ENCODE assay signal across 9 mouse cellular contexts in genomic region chr11:4053586-4053985, GRCm38 (mm10). TPM values are rescaled to one million over a fixed set of nuclear protein-coding genes. Genes with fewer than 3 reads are reported as not detected.
DNase-seq lines count a peak whose midpoint lies in the region; ATAC-seq and TF ChIP-seq lines count a peak whose summit lies in the region.
"Had no signal": no experiment of that assay in that cellular context is flagged by ENCODE, and none has a peak within 500 bp of the region (broad histone marks: within the 10 kb centered on the region; RNA-seq: fewer than 3 reads in every experiment).

No protein-coding gene starts in this region.

- peak; percentile 70 for DNase-seq in liver
- DNase-seq in kidney, adult 9 months: peak; percentile 90
- DNase-seq in liver, adult 2 months (ENCODE audit: extremely low read depth, low read depth, low spot score): peak; percentile 81
- DNase-seq in retina, adult 2 months (ENCODE audit: low read depth, low spot score): peak; percentile 63
- DNase-seq in thymus, postnatal 36 days: peak; percentile 37 to 52

- H3K9me3 ChIP-seq in liver, embryonic 12.5 days (replicated peaks): no peaks in the 10 kb centered on the region

- TF ChIP-seq POLR2A in bone marrow, adult 2 months (IDR thresholded peaks at IDR 0.05; ENCODE audit: borderline replicate concordance, control insufficient read depth, low read depth, low read length): no peak
- TF ChIP-seq POLR2A in embryonic fibroblast, embryonic 13.5 days (IDR thresholded peaks at IDR 0.05; ENCODE audit: low read depth, low read length): no peak
- TF ChIP-seq POLR2A in liver, adult 2 months (IDR thresholded peaks at IDR 0.05; ENCODE audit: extremely low read depth, insufficient read depth, low read length): no peak

- no peak overlapping the region for H3K4me2 ChIP-seq in liver, embryonic 12.5 days

- TF ChIP-seq CTCF in bone marrow, adult 2 months (IDR thresholded peaks at IDR 0.05; ENCODE audit: control insufficient read depth, insufficient read depth, low read length): peak; percentile 93
- TF ChIP-seq CTCF in embryonic fibroblast, embryonic 13.5 days (IDR thresholded peaks at IDR 0.05; ENCODE audit: borderline replicate concordance, insufficient read depth, low read length): peak; percentile 80; the same call in 1 of the 2 replicates
- peak; percentile 86 for TF ChIP-seq CTCF in liver, adult 2 months (IDR thresholded peaks at IDR 0.05; ENCODE audit: low read depth, low read length)

- no peak overlapping the region for H3K4me3 ChIP-seq in liver, embryonic 12.5 days
- H3K4me3 ChIP-seq in bone marrow, adult 2 months (replicated peaks; ENCODE audit: control insufficient read depth, low read depth, low read length): no peak overlapping the region
- no peak overlapping the region for H3K4me3 ChIP-seq in embryonic fibroblast, embryonic 13.5 days (ENCODE audit: insufficient read depth, low read length)
- no peak overlapping the region for H3K4me3 ChIP-seq in liver, adult 2 months (ENCODE audit: insufficient read depth, low read depth, low read length)

- H3K9ac ChIP-seq in liver, embryonic 12.5 days: no peak overlapping the region
- no peak overlapping the region for H3K9ac ChIP-seq in liver, adult 2 months (ENCODE audit: low read depth, low read length)

- H3K79me2 ChIP-seq in liver, adult 2 months (ENCODE audit: control insufficient read depth, insufficient read depth, low read length): no peaks in the 10 kb centered on the region

- H3K27me3 ChIP-seq in liver, embryonic 12.5 days (replicated peaks): no peaks in the 10 kb centered on the region; the same call in 1 of the 2 replicates
- H3K27me3 ChIP-seq in liver, adult 2 months (ENCODE audit: control insufficient read depth, insufficient read depth, low read length): no peaks in the 10 kb centered on the region

- H3K27ac ChIP-seq in liver, embryonic 12.5 days: no peak overlapping the region
- H3K27ac ChIP-seq in bone marrow, adult 2 months (ENCODE audit: control insufficient read depth, insufficient read depth, low read depth, low read length, poor library complexity): no peak overlapping the region
- no peak overlapping the region for H3K27ac ChIP-seq in embryonic fibroblast, embryonic 13.5 days (ENCODE audit: insufficient read depth, low read length)
- H3K27ac ChIP-seq in liver, adult 2 months (replicated peaks; ENCODE audit: insufficient read depth, low read depth, low read length): no peak overlapping the region

- H3K36me3 ChIP-seq in liver, embryonic 12.5 days: no peaks in the 10 kb centered on the region
- no peaks in the 10 kb centered on the region for H3K36me3 ChIP-seq in liver, adult 2 months (ENCODE audit: control insufficient read depth, insufficient read depth, low read length)

- no peaks in the 10 kb centered on the region for H3K4me1 ChIP-seq in liver, embryonic 12.5 days
- H3K4me1 ChIP-seq in bone marrow, adult 2 months (ENCODE audit: control insufficient read depth, insufficient read depth, low read length): no peaks in the 10 kb centered on the region
- H3K4me1 ChIP-seq in embryonic fibroblast, embryonic 13.5 days (ENCODE audit: control insufficient read depth, insufficient read depth, low read length): no peaks in the 10 kb centered on the region
- no peaks in the 10 kb centered on the region for H3K4me1 ChIP-seq in liver, adult 2 months (ENCODE audit: control insufficient read depth, insufficient read depth, low read length)

- WGBS in liver, embryonic 12.5 days (ENCODE audit: insufficient replicate concordance): 18% methylated on average over 5 of the region's 5 CpGs
- 22% methylated on average over 5 of the region's 5 CpGs for WGBS in bone marrow, adult 2 months
- WGBS in liver, adult 2 months: 15% methylated on average over 5 of the region's 5 CpGs

- no peak for ATAC-seq in liver, embryonic 12.5 days

RNA-seq across cellular contexts. Expression of gene Sec14l3, which starts 11.1 kb away (rescaled TPM):
- polyA plus RNA-seq in liver, embryonic 12.5 days (2016; fragmentation: Nextera tagmentation; extraction: Ambion mirVana): not detected in 2 replicates
- polyA plus RNA-seq in bone marrow, adult 2 months (2011; ENCODE audit: insufficient read depth, insufficient read length, low replicate concordance, missing spikeins): not detected in 2 replicates
- not detected in 2 replicates for polyA plus RNA-seq in embryonic fibroblast, embryonic 13.5 days (2011; ENCODE audit: insufficient read length, low read depth, missing spikeins)
- total RNA-seq in liver, adult 2 months (2014; rRNA removed): not detected in 2 replicates
- not detected in 2 replicates for polyA plus RNA-seq in liver, adult 2 months (2012; rRNA removed)
- polyA plus RNA-seq: heart, embryonic 14.5 days had no signal

RNA-seq across cellular contexts. Expression of gene Sec14l4, which starts 22.3 kb away (rescaled TPM):
- 0.62 and 0.71 TPM in 2 replicates for polyA plus RNA-seq in liver, embryonic 12.5 days (2016; fragmentation: Nextera tagmentation; extraction: Ambion mirVana)
- polyA plus RNA-seq in bone marrow, adult 2 months (2011; ENCODE audit: insufficient read depth, insufficient read length, low replicate concordance, missing spikeins): 0.47 TPM in 1 of 2 replicates, not detected in the other
- polyA plus RNA-seq in embryonic fibroblast, embryonic 13.5 days (2011; ENCODE audit: insufficient read length, low read depth, missing spikeins): not detected in 2 replicates
- total RNA-seq in liver, adult 2 months (2014; rRNA removed): 97.5 and 130 TPM in 2 replicates
- polyA plus RNA-seq in liver, adult 2 months (2012; rRNA removed): 92.9 and 108 TPM in 2 replicates
- polyA plus RNA-seq: heart, embryonic 14.5 days had no signal

RNA-seq across cellular contexts. Expression of gene Mtfp1, which starts 41.7 kb away (rescaled TPM):
- polyA plus RNA-seq in liver, embryonic 12.5 days (2016; fragmentation: Nextera tagmentation; extraction: Ambion mirVana): 32.2 and 35.9 TPM in 2 replicates
- polyA plus RNA-seq in bone marrow, adult 2 months (2011; ENCODE audit: insufficient read depth, insufficient read length, low replicate concordance, missing spikeins): 9.0 and 10.3 TPM in 2 replicates
- 0.49 and 1.6 TPM in 2 replicates for polyA plus RNA-seq in embryonic fibroblast, embryonic 13.5 days (2011; ENCODE audit: insufficient read length, low read depth, missing spikeins)
- 16.6 and 23.4 TPM in 2 replicates for total RNA-seq in liver, adult 2 months (2014; rRNA removed)
- polyA plus RNA-seq in liver, adult 2 months (2012; rRNA removed): 39.2 and 41.5 TPM in 2 replicates

Comparison
In these comparisons a context has a peak if more than half of its experiments do, and no peak if none do; other contexts are left out.
1. RNA of gene Sec14l4, which starts 22.3 kb away (polyA plus RNA-seq): 92.9 to 108 TPM in liver, adult 2 months; 0.62 to 0.71 TPM in liver, embryonic 12.5 days, 0.47 TPM in bone marrow, adult 2 months and not detected in embryonic fibroblast, embryonic 13.5 days; every median in the first group is over 10 times any median in the second.
2. Peak in every context shown above with its lines, with median percentiles within 50 percentile points of each other: DNase-seq and CTCF ChIP-seq.